Mouse (Mus musculus): Measurements from ENCODE around the gene Thoc7.

The Thoc7 gene

GRCm38 (mm10) chr14:13915207-13915606 lies 46.4 kb downstream of the Thoc7 start:
- H3K27me3 ChIP-seq (ENCODE audit: insufficient read depth, low read length), result no peaks in the 10 kb centered on the region
- no peak overlapping the region for H3K4me3 ChIP-seq (replicated peaks; ENCODE audit: low read length)
- no peak for TF ChIP-seq CTCF (conservative IDR thresholded peaks at IDR 0.05; ENCODE audit: low read length)
- peaks cover 16% of the 10 kb centered on the region for H3K4me1 ChIP-seq (replicated peaks; ENCODE audit: low read depth, low read length)
- H3K36me3 ChIP-seq (ENCODE audit: insufficient read depth, low read length), result peaks cover 19% of the 10 kb centered on the region
- peaks cover 45% of the 10 kb centered on the region for H3K9me3 ChIP-seq (ENCODE audit: low read length)

- peaks cover 16% of the 10 kb centered on the region for H3K4me1 ChIP-seq (replicated peaks; ENCODE audit: low read depth, low read length)
- no peak within 1 kb of the TSS for H3K4me3 ChIP-seq (replicated peaks; ENCODE audit: low read length)
- peaks cover 23% of the 10 kb centered on the region for H3K36me3 ChIP-seq (ENCODE audit: insufficient read depth, low read length)
- TF ChIP-seq NANOG (IDR thresholded peaks at IDR 0.05; ENCODE audit: borderline replicate concordance, low read length), result no peak
- TF ChIP-seq CTCF (conservative IDR thresholded peaks at IDR 0.05; ENCODE audit: low read length), result no peak
- no peak for TF ChIP-seq POU5F1 (IDR thresholded peaks at IDR 0.05; ENCODE audit: borderline replicate concordance, low read length)
- H3K9me3 ChIP-seq (ENCODE audit: low read length), result peaks cover 49% of the 10 kb centered on the region
- H3K27me3 ChIP-seq (ENCODE audit: insufficient read depth, low read length), result no peaks in the 10 kb centered on the region
Measured at GRCm38 (mm10) chr14:13914387-13915082, 47.1 kb downstream of the Thoc7 start, which contains the start of gene Gm281. Gene Gm281, minus strand, starts transcription at chr14:13914478.

DNA sequence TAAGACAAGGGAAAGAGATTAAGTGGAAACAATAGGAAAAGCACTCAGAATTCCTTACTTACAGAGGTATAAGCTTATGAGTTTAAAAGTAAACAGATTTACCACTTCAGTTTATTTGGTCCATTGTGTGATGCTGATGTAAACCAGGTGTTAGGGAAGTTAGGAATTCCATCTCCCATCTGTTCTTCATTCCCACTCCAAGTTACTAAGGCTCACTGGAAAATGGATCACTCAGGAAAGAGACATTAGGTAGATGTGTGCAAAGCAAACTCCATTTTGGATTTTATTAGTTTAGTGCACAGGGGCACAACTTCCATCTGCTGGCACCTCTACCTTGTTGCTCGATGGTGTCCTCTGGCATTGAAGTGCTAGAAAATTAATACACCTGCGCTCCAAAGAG lies 51.5 kb downstream of the Thoc7 start:
- H3K27me3 ChIP-seq (ENCODE audit: insufficient read depth, low read length), result no peaks in the 10 kb centered on the region
- peaks cover 24% of the 10 kb centered on the region for H3K36me3 ChIP-seq (ENCODE audit: insufficient read depth, low read length)
- TF ChIP-seq NANOG (IDR thresholded peaks at IDR 0.05; ENCODE audit: borderline replicate concordance, low read length) (no peak), POU5F1 (IDR thresholded peaks at IDR 0.05; ENCODE audit: borderline replicate concordance, low read length) (no peak), CTCF (conservative IDR thresholded peaks at IDR 0.05; ENCODE audit: low read length) (no peak)
- H3K4me1 ChIP-seq (replicated peaks; ENCODE audit: low read depth, low read length), result peaks cover 20% of the 10 kb centered on the region
- no peak overlapping the region for H3K4me3 ChIP-seq (replicated peaks; ENCODE audit: low read length)
- peaks cover 61% of the 10 kb centered on the region for H3K9me3 ChIP-seq (ENCODE audit: low read length)

DNA sequence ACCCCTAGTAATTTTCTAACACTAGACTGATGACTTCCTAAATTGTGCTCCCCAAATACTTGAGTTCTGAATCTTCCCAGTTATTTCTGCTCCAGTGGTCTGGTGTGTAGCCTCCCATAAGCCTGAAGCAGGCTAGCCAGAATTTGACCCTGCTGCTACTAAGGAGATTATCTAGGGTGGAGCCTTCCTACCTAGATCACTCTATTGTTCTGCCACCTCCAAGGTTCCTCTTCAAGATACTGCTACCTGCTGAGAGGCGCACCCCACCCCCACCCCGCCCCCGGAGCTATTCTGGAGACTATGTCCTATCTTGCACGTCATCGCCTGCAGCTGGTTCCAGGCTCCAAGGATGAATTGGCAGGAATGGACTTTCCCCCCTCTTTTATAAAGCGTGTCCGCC lies 54.5 kb downstream of the Thoc7 start:
- Histone ChIP-seq H3K9me3 (ENCODE audit: low read length) (peaks cover 42% of the 10 kb centered on the region), H3K4me3 (replicated peaks; ENCODE audit: low read length) (no peak overlapping the region), H3K36me3 (ENCODE audit: insufficient read depth, low read length) (peaks cover 26% of the 10 kb centered on the region), H3K4me1 (replicated peaks; ENCODE audit: low read depth, low read length) (peaks cover 18% of the 10 kb centered on the region), H3K27me3 (ENCODE audit: insufficient read depth, low read length) (no peaks in the 10 kb centered on the region)
- TF ChIP-seq NANOG (IDR thresholded peaks at IDR 0.05; ENCODE audit: borderline replicate concordance, low read length) (no peak; the same call in 1 of the 2 replicates), POU5F1 (IDR thresholded peaks at IDR 0.05; ENCODE audit: borderline replicate concordance, low read length) (no peak), CTCF (conservative IDR thresholded peaks at IDR 0.05; ENCODE audit: low read length) (no peak)

GRCm38 (mm10) chr14:13906461-13906860 lies 55.2 kb downstream of the Thoc7 start:
- H3K4me1 ChIP-seq (replicated peaks; ENCODE audit: low read depth, low read length), result peaks cover 21% of the 10 kb centered on the region
- no peak overlapping the region for H3K4me3 ChIP-seq (replicated peaks; ENCODE audit: low read length)
- H3K27me3 ChIP-seq (ENCODE audit: insufficient read depth, low read length), result no peaks in the 10 kb centered on the region
- peaks cover 22% of the 10 kb centered on the region for H3K36me3 ChIP-seq (ENCODE audit: insufficient read depth, low read length)
- H3K9me3 ChIP-seq (ENCODE audit: low read length), result peaks cover 36% of the 10 kb centered on the region
- TF ChIP-seq NANOG (IDR thresholded peaks at IDR 0.05; ENCODE audit: borderline replicate concordance, low read length), result 0 out of 2 replicates have a peak, but pooled peaks have one; percentile 42
- no peak for TF ChIP-seq CTCF (conservative IDR thresholded peaks at IDR 0.05; ENCODE audit: low read length)

GRCm38 (mm10) chr14:13901611-13902067 lies 60.0 kb downstream of the Thoc7 start:
- TF ChIP-seq NANOG (IDR thresholded peaks at IDR 0.05; ENCODE audit: borderline replicate concordance, low read length) (no peak), CTCF (conservative IDR thresholded peaks at IDR 0.05; ENCODE audit: low read length) (peak; percentile 35)

More at GRCm38 (mm10) chr14:13901611-13902067, 60.0 kb downstream of the Thoc7 start:
- H3K36me3 ChIP-seq (ENCODE audit: insufficient read depth, low read length), result peaks cover 8% of the 10 kb centered on the region
- H3K27me3 ChIP-seq (ENCODE audit: insufficient read depth, low read length), result no peaks in the 10 kb centered on the region
- peak overlapping the region; percentile 59 for H3K4me3 ChIP-seq (replicated peaks; ENCODE audit: low read length)
- H3K4me1 ChIP-seq (replicated peaks; ENCODE audit: low read depth, low read length), result peaks cover 26% of the 10 kb centered on the region
- peaks cover 19% of the 10 kb centered on the region; the same call in 1 of the 2 replicates for H3K9me3 ChIP-seq (ENCODE audit: low read length)

All from E14TG2a.4 (cell line).